Mouse (Mus musculus) stomach, embryonic 16.5 days (tissue): ENCODE data around the gene Slc25a12. TPM values are rescaled to one million over a fixed set of nuclear protein-coding genes. Genes with fewer than 3 reads are reported as not detected.
"Not testable (repeated sequence)": the region's sequence is repeated elsewhere in the genome, so short reads cannot be mapped to it uniquely, and the experiment has no call there.

Source experiments
- ATAC-seq: fragments of 200-750 bp; cut with Nextera tagmentation; 2 replicates; pipeline ENCODE4 v1.8.0; 2017; ENCODE audit warnings: moderate number of reproducible peaks, moderate TSS enrichment; ENCODE audit not compliant: insufficient read depth, low FRiP score
- H3K27ac ChIP-seq: fragments of 300-500 bp; sonication (generic); 2 replicates; pipeline ENCODE4 v1.5.1; 2014; ENCODE audit warnings: low read length
- H3K27me3 ChIP-seq: fragments of 300-500 bp; sonication (generic); 2 replicates; pipeline ENCODE4 v1.6.1; 2014; ENCODE audit warnings: low read length, control low read depth, mixed read lengths; ENCODE audit not compliant: control insufficient read depth, insufficient read depth
- H3K36me3 ChIP-seq: fragments of 300-500 bp; sonication (generic); 2 replicates; pipeline ENCODE4 v1.6.1; 2014; ENCODE audit warnings: low read length; ENCODE audit not compliant: control insufficient read depth, insufficient read depth
- H3K4me1 ChIP-seq: fragments of 300-500 bp; sonication (generic); 2 replicates; pipeline ENCODE4 v1.6.1; 2014; ENCODE audit warnings: low read length, control low read depth, mixed read lengths; ENCODE audit not compliant: control insufficient read depth, insufficient read depth
- H3K4me2 ChIP-seq: fragments of 300-500 bp; sonication (generic); 2 replicates; pipeline ENCODE4 v1.6.1; 2014; ENCODE audit warnings: low read depth, low read length, mixed read lengths
- H3K4me3 ChIP-seq: fragments of 300-500 bp; sonication (generic); replicated peaks from 2 replicates; pipeline ENCODE4 v1.5.1; 2014; ENCODE audit warnings: mild to moderate bottlenecking, low read length
- H3K9ac ChIP-seq: fragments of 300-500 bp; sonication (generic); 2 replicates; pipeline ENCODE4 v1.6.1; 2014; ENCODE audit warnings: low read length
- H3K9me3 ChIP-seq: fragments of 300-500 bp; sonication (generic); replicated peaks from 2 replicates; pipeline ENCODE4 v1.6.1; 2016; ENCODE audit warnings: low read length, control low read depth; ENCODE audit not compliant: control insufficient read depth
- WGBS: fragments of 180-500 bp; shearing (Covaris S2); extraction: QIAGEN DNeasy Blood & Tissue Kit; methylation state at CpG from one replicate; pipeline ENCODE4 v1.1.7; 2014; 5-methylcytosine and 5-hydroxymethylcytosine counted together
- polyA plus RNA-seq: library from polyadenylated mRNA; unstranded; fragments of >200 nt; fragmentation: Nextera tagmentation; extraction: Ambion mirVana; gene quantifications from 2 replicates; pipeline ENCODE4 v1.2.1, GENCODE M21; 2015

Gene Slc25a12
- polyA plus RNA-seq, 1 experiment from 2014 or later, result 43.6 TPM

DNA sequence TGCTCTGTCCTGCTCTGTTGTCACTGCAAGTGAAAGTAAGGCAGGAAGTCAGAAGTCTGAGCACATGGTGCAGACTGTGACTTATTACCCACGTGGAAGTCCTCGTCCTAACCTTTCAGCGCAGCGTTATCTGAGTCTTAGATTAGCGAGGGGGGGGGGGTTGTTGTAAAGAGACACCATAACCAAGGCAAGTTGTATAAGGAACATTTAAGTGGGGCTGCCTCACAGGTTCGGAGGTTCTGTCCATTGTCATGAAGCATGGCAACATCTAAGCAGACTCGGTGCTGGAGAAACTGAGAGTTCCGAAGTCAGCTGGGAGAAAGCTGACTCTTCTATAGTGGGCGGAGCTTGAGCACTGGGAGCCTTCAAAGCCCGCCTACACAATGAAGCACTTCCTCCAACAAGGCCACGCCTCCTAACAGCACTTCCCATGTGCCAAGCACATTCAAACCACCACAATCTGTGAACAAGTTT lies 8.9 kb upstream of the Slc25a12 start:
- ATAC-seq, result no peak
- Histone ChIP-seq H3K4me2 (peak overlapping the region; percentile 36), H3K4me1 (no peaks in the 10 kb centered on the region), H3K9ac (no peak overlapping the region), H3K27me3 (no peaks in the 10 kb centered on the region), H3K27ac (no peak overlapping the region), H3K36me3 (no peaks in the 10 kb centered on the region), H3K4me3 (0 out of 2 replicates have a peak overlapping the region, but pooled peaks have one; percentile 17), H3K9me3 (no peaks in the 10 kb centered on the region)
- WGBS, result 36% methylated on average over 11 of the region's 11 CpGs

DNA sequence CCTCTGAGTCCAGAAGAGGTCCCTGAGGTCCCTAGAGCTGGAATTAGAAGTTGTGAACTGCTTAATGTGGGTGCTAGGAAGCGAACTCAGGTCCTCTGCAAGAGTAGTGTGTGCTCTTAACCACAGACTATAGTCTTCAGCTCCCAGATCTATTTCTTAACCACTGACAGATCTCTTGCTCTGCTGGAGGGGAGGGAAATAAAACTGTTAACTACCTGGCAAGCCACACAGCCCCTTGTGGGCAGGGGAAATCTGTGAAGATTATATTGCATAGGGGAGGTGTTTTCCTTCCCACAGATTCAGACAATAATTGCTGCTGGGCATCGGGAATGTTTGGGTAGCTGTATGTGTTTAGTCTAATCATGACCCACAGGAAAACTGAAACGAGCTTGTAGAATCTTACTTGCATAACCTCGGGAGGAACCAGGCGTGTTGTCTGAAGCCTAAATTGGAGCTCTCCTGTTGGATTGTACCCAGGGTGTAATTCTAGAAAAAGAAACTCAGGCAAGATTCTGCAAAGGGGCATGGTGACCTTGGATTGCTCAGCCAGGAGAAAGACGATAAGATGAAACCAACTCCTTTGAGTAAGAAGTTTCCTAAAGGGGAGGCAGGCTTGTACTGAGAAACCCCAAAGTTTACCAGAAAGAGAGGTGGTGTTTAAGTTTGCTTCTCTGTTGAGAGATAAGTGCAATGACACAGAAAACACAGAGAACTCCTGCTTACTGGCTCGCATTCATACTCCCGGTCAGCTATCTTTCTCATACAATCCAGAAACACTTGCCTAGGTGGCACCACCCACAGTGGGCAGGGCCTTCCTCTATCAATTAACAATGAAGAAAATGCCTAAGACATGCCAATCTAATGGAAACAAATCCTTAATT lies 7.0 kb upstream of the Slc25a12 start:
- no peaks in the 10 kb centered on the region for H3K9me3 ChIP-seq
- H3K4me2 ChIP-seq, result no peak overlapping the region
- no peak overlapping the region for H3K9ac ChIP-seq
- H3K4me1 ChIP-seq, result no peaks in the 10 kb centered on the region
- H3K27me3 ChIP-seq, result no peaks in the 10 kb centered on the region
- no peak overlapping the region for H3K4me3 ChIP-seq
- no peak for ATAC-seq
- H3K27ac ChIP-seq, result no peak overlapping the region
- 57% methylated on average over 8 of the region's 8 CpGs for WGBS
- no peaks in the 10 kb centered on the region for H3K36me3 ChIP-seq

DNA sequence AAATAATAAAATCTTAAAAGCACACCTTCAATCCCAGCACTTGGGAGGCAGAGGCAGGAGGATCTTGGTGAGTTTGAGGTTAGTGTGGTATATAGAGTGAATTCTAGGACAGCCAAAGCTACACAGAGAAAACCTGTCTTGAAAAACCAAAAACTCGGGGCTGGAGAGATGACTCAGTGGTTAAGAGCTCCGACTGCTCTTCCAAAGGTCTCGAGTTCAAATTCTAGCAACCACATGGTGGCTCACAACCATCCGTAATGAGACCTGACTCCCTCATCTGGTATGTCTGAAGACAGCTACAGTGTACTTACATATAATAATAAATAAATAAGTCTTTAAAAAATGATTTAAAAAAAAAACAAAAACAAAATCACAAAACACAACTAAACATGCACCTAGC lies 4.7 kb upstream of the Slc25a12 start:
- H3K4me2 ChIP-seq, H3K9me3 ChIP-seq, H3K4me1 ChIP-seq, H3K27me3 ChIP-seq, H3K9ac ChIP-seq, H3K27ac ChIP-seq, H3K4me3 ChIP-seq, ATAC-seq, H3K36me3 ChIP-seq: not testable (repeated sequence)
- WGBS, result 88% methylated on average over 4 of the region's 4 CpGs

DNA sequence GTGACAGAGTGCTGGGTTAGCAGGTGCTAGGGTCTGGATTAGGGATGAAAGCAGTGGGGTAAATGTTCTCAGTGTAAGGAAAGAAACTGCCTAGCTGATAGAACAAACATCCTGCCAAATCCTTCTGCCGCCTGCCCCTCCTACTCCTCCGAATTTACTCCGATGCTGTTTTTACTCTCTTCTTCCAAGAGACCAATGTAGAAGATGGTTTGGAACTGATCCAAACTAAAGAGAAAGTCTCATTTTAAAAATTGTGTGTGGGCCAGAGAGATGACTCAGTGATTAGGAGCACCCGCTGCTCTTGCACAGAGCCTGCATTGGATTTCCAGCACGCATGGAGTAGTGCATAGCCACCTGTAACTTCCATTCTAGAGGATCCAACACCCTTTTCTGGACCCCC lies 4.2 kb upstream of the Slc25a12 start:
- Histone ChIP-seq H3K4me1 (0 out of 2 replicates have a peak, but pooled peaks cover 3% of the 10 kb centered on the region), H3K4me3 (no peak overlapping the region), H3K27ac (no peak overlapping the region), H3K4me2 (no peak overlapping the region), H3K9me3 (no peaks in the 10 kb centered on the region), H3K36me3 (no peaks in the 10 kb centered on the region), H3K9ac (no peak overlapping the region), H3K27me3 (no peaks in the 10 kb centered on the region)
- ATAC-seq, result no peak
- 62% methylated on average over 5 of the region's 5 CpGs for WGBS

DNA sequence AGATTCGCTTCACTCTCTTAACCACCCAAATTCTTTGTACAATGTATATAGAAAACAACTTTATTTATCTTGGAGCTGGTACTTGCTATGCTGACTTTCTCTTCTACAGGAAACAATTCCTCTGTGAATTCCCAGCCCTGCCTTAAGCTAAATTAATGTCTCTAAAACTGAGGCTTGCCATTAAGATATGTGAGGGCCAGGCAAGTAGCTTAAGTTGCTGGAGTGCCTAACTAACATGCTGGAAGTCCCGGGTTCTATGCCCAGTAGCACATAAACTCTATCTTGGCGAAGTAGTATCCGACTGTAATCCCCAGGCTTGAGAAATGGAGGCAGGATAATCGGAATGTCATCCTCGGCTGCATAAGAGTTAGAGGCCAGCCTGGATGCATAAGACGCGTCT lies 537 bp upstream of the Slc25a12 start:
- Histone ChIP-seq H3K4me3 (peak overlapping the region; percentile 17), H3K27me3 (no peaks in the 10 kb centered on the region), H3K27ac (no peak overlapping the region), H3K9ac (0 out of 2 replicates have a peak overlapping the region, but pooled peaks have one; percentile 21), H3K9me3 (no peaks in the 10 kb centered on the region), H3K4me1 (0 out of 2 replicates have a peak, but pooled peaks cover 6% of the 10 kb centered on the region), H3K4me2 (peak overlapping the region; percentile 59), H3K36me3 (no peaks in the 10 kb centered on the region)
- ATAC-seq, result no peak
- 31% methylated on average over 8 of the region's 8 CpGs for WGBS

DNA sequence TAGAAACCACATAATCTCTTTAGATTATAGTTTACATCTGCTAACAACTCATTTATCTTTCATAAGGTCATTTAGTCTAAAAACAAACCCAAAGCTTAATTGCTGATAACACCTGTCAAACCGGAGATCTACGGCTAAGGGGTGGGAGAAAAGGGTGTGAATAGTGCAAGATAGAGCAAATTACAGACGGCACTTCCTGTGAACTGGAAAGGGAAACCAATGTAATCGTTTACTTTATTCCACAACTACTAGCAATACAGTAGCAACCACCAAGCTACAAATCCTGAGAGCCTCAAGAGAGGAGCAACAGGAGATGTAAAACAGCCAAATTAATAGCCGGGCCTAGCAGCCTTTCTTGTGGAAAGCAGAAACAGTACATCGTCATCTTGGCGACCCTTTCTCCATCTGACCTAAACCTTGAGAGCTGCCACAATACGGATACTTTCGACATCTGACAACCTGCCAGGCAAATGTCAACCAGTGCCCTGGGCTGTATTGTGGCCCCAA lies 878 bp downstream of the Slc25a12 start:
- H3K36me3 ChIP-seq, result no peaks in the 10 kb centered on the region
- no peaks in the 10 kb centered on the region for H3K27me3 ChIP-seq
- ATAC-seq, result no peak
- WGBS, result 7% methylated on average over 9 of the region's 9 CpGs
- peak overlapping the region; percentile 78 for H3K4me3 ChIP-seq
- H3K9ac ChIP-seq, result peak overlapping the region; percentile 85
- H3K4me1 ChIP-seq, result 0 out of 2 replicates have a peak, but pooled peaks cover 6% of the 10 kb centered on the region
- H3K4me2 ChIP-seq, result peak overlapping the region; percentile 59
- no peaks in the 10 kb centered on the region for H3K9me3 ChIP-seq
- H3K27ac ChIP-seq, result no peak overlapping the region

DNA sequence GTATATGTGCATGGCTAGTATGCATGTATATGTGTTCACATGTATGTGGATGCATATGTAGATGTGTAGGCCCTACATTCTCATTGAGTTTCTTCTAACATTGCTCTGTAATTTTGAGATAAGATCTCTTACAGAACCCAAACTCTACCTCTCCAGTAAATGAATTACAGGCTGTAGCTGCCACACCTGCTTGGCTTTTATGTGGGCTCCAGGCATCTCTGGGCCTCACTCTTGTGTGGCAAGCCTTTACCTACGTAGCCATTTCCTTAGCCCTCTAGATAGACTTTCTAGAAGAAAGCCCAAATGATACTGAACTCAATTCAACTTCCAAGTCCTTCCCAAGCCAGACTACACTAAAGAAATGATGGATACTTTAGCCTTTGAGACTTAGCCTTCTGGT lies 7.4 kb downstream of the Slc25a12 start:
- Histone ChIP-seq H3K9me3 (no peaks in the 10 kb centered on the region), H3K9ac (no peak overlapping the region), H3K27ac (no peak overlapping the region), H3K4me3 (no peak overlapping the region), H3K4me2 (no peak overlapping the region), H3K27me3 (no peaks in the 10 kb centered on the region), H3K36me3 (no peaks in the 10 kb centered on the region), H3K4me1 (no peaks in the 10 kb centered on the region)
- 85% methylated on average over 1 of the region's 1 CpGs for WGBS
- ATAC-seq, result no peak

DNA sequence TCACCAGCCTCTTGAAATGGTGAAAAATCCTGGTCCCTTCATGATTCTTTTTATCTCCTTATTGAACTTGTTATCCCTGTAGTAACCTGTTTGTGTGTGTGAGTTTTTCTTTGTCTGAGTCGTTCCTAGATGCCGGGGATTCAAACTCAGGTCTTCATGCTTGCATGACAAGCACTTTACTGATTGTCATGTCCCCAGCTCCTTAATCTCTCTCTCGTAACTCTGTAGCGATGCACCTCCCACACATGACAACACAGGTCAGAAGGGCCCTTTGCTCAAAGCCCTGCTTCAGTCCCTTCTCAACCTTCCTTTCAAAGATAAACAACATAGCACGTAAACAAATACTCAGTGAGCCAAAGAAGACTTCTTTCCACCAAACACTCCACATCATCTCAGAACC lies 9.2 kb downstream of the Slc25a12 start:
- no peak overlapping the region for H3K27ac ChIP-seq
- H3K4me3 ChIP-seq, result no peak overlapping the region
- H3K9ac ChIP-seq, result no peak overlapping the region
- no peaks in the 10 kb centered on the region for H3K4me1 ChIP-seq
- no peak overlapping the region for H3K4me2 ChIP-seq
- no peaks in the 10 kb centered on the region for H3K27me3 ChIP-seq
- no peaks in the 10 kb centered on the region for H3K9me3 ChIP-seq
- H3K36me3 ChIP-seq, result no peaks in the 10 kb centered on the region
- no peak for ATAC-seq
- 87% methylated on average over 5 of the region's 5 CpGs for WGBS

DNA sequence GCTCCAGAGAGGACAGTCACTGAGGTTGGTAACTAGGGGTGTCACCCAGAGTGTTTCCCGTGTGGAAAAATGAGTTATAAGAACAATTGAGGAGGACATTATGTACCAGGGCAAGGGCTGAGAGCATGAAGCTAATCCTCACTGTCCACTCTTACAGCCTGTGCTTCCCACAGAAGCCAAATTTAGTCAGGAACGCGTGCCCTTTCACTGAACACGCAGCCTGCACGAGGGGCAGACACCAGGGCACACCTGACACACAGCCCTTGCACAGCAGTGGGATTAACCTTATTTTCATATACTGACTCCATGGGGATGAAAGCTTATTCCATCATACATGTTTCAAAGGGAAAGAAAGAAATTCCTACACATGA lies 13.5 kb downstream of the Slc25a12 start:
- Histone ChIP-seq H3K27me3 (no peaks in the 10 kb centered on the region), H3K4me1 (no peaks in the 10 kb centered on the region), H3K9me3 (no peaks in the 10 kb centered on the region), H3K36me3 (no peaks in the 10 kb centered on the region), H3K4me3 (no peak overlapping the region), H3K9ac (0 out of 2 replicates have a peak overlapping the region, but pooled peaks have one; percentile 8), H3K27ac (no peak overlapping the region), H3K4me2 (no peak overlapping the region)
- ATAC-seq, result no peak
- 63% methylated on average over 5 of the region's 5 CpGs for WGBS
